Mouse (Mus musculus): ENCODE measurements at regions not wholly inside any gene's neighbourhood (a gene's known extent, or its start where the extent isn't known, plus 50 kb on each side); places are given as distances from the start of the nearest gene placed in this dataset.
"Not testable (repeated sequence)": the region's sequence is repeated elsewhere in the genome, so short reads cannot be mapped to it uniquely, and the experiment has no call there.

- peak; percentile 87 to 88 for DNase-seq
Observed at GRCm38 (mm10) chr17:17293932-17294534, 80.1 kb upstream of the Riok2 start.

GRCm38 (mm10) chr17:17295037-17295436, 79.1 kb upstream of the Riok2 start:
- not testable (repeated sequence) for DNase-seq

DNA sequence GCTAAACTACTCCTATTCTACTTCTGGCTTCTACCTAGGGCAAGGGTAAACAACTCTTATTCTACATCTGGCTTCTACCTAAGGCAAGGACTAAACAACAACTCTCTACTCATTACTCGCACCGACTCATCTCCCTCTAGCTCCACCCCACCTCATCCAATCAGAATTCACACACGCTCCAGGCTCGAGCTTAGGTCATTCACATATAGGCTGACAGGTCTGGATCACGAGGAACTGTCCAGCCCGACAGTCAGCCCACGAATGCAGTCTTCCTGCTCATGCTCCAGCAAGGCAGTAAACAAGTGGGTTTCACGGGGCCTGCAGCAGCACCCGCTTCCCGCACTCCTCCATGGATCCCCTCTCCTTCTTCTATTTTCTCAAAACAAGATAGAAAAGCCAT, 70.6 kb upstream of the Riok2 start:
- not testable (repeated sequence) for DNase-seq
